Mouse (Mus musculus): ENCODE data around the gene Il1r1. TPM values are rescaled to one million over a fixed set of nuclear protein-coding genes. Genes with fewer than 3 reads are reported as not detected.

Il1r1 gene
- polyA plus RNA-seq, 1 experiment, result 7.1 TPM

DNA sequence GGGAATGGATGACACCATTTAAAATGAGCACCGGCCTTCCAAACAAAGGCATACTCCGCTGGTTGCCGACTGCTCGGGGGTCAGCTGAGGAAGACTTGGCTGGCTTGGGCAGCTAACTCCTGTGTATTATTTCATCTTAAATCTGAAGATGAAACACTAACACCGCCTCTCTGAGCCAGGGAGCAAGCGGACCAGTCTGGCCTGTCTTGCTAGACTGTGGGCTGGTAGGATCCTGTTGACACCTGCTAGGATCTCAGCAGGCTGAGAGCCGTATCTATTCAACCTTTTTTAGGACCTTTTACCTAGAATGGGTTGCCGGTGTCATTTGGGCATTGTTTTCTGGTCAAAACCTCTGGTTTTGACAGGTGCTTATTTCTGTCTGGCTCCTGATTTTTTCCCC is 92.8 kb downstream of the Il1r1 start:
- no peak for DNase-seq (ENCODE audit: low read depth)

GRCm38 (mm10) chr1:40321824-40322223 is 96.9 kb downstream of the Il1r1 start:
- no peak for DNase-seq (ENCODE audit: low read depth)

- DNase-seq (ENCODE audit: low read depth), result no peak
These were observed 97.7 kb downstream of the Il1r1 start for GRCm38 (mm10) chr1:40322543-40322942.

GRCm38 (mm10) chr1:40324457-40324856 is 99.6 kb downstream of the Il1r1 start, which contains the start of gene Il1rl2:
Gene Il1rl2 (plus strand): TSS chr1:40324610.
- DNase-seq (ENCODE audit: low read depth), result no peak

DNA sequence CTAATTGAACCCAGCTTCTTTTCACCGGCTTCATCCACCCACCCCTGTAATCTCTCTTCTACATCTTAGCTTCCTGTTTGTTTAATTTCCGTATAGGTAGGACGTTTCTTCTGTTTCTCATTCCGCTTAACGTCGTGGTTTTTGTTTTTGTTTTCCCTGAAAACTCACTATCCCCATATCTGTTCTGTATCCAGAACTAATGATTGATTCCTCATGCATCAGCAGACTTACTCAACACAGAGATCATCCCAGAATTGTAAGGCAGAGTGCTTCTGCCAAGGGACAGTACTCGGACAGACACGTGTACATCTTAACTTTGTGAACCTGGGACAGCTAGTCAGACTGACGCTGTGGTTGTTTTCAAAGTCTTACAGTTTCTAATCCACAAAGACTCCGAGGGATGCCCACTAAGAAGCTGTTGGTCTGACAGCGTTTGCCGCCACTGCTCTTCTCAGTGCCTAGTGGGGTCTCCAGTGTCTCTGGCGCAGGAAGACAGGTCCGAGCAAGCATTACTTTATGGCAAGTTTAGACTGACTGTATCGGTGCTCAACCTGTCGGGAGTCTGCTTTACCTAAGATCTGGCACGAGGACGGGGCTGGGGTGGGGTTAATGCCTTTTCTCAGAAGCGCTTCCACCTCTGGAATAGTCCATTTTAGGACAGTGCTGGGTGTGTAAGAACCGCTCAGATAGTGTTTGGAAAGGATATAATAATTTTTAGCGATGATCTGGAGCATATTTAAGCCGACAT is 100.2 kb downstream of the Il1r1 start:
- no peak for DNase-seq (ENCODE audit: low read depth)

- no peak for DNase-seq (ENCODE audit: low read depth)
These were observed 100.9 kb downstream of the Il1r1 start for GRCm38 (mm10) chr1:40325711-40326327.

GRCm38 (mm10) chr1:40327604-40328003 is 102.7 kb downstream of the Il1r1 start:
- DNase-seq (ENCODE audit: low read depth), result no peak

DNA sequence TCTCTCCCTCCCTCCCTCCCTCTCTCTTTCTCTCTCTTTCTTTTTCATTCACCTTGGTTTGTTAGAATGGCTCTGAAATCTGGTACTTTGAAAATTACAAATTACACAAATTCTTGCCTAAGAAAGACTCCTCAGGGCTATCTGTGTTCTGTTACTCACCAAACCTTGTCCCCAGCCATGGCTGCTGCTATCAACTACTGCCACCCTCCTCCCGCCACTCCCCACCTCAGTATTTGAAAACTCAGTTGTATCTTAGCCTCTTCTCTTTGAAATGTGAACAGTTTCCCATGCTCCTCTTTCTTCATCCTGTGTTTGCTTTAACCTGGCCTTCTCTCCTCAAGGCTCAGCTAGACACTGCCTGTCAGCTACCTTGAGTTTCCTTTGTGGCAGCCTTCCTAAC is 104.6 kb downstream of the Il1r1 start:
- DNase-seq (ENCODE audit: low read depth), result no peak

- DNase-seq (ENCODE audit: low read depth), result no peak
These were observed 105.3 kb downstream of the Il1r1 start for GRCm38 (mm10) chr1:40330181-40330580.

- DNase-seq (ENCODE audit: low read depth), result no peak
These were observed 114.5 kb downstream of the Il1r1 start for GRCm38 (mm10) chr1:40339346-40339745.

- no peak for DNase-seq (ENCODE audit: low read depth)
These were observed 115.2 kb downstream of the Il1r1 start for GRCm38 (mm10) chr1:40340102-40340501.

DNA sequence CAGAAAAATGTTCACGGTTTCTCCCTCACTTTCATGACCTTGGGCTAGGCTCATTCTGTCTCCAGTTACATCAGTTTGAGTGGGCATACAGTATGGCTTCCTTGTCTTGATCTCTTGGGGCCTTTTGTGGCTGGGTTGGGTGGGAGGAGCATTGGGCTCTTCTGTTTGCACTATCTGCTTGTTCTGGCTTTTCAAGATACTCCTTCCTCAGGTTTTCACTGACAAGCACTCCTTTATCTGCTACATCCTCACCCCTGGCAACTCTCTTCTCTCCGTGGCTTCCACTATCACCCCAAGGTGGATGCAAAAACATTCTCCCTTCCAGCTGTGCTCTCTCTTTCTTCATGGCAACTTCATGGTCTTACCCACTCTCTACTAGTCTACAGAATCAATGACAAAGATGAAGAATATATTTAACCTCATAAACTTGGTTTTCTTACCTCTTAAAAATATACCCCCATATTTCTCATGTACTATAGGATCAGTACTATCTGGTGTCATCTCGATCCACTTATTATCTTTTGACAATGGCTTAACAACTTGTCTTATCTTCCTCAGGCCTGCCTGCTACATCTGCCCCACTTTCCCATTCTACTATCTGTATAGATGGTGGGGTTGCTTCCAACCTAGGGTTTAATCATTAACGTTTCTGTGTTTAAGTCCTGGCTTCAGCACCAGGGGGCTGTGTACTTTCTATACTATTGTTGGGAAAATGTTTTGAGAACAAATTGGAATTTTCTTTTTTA is 127.5 kb downstream of the Il1r1 start:
- no peak for DNase-seq (ENCODE audit: low read depth)

GRCm38 (mm10) chr1:40352904-40353286 is 128.0 kb downstream of the Il1r1 start:
- DNase-seq (ENCODE audit: low read depth), result no peak

GRCm38 (mm10) chr1:40354665-40355064 is 129.8 kb downstream of the Il1r1 start:
- DNase-seq (ENCODE audit: low read depth), result no peak

GRCm38 (mm10) chr1:40355431-40355843 is 130.6 kb downstream of the Il1r1 start:
- no peak for DNase-seq (ENCODE audit: low read depth)

GRCm38 (mm10) chr1:40355904-40356521 is 131.1 kb downstream of the Il1r1 start:
- no peak for DNase-seq (ENCODE audit: low read depth)

GRCm38 (mm10) chr1:40357921-40358320 is 133.0 kb downstream of the Il1r1 start:
- DNase-seq (ENCODE audit: low read depth), result no peak

GRCm38 (mm10) chr1:40358351-40358750 is 133.5 kb downstream of the Il1r1 start:
- no peak for DNase-seq (ENCODE audit: low read depth)

- DNase-seq (ENCODE audit: low read depth), result no peak
These were observed 133.9 kb downstream of the Il1r1 start for GRCm38 (mm10) chr1:40358771-40359181.

GRCm38 (mm10) chr1:40359731-40360130 is 134.9 kb downstream of the Il1r1 start:
- DNase-seq (ENCODE audit: low read depth), result no peak

GRCm38 (mm10) chr1:40360969-40361368 is 136.1 kb downstream of the Il1r1 start:
- no peak for DNase-seq (ENCODE audit: low read depth)

GRCm38 (mm10) chr1:40361596-40361995 is 136.7 kb downstream of the Il1r1 start:
- no peak for DNase-seq (ENCODE audit: low read depth)

Measured in gonadal fat pad, adult 2 months (tissue).